Mouse (Mus musculus): Measurements from ENCODE around the gene Eif3k. TPM values are rescaled to one million over a fixed set of nuclear protein-coding genes. Genes with fewer than 3 reads are reported as not detected.

The Eif3k gene
- total and polyA plus RNA-seq, 2 experiments from 2014 or later, result 292 to 482 TPM

DNA sequence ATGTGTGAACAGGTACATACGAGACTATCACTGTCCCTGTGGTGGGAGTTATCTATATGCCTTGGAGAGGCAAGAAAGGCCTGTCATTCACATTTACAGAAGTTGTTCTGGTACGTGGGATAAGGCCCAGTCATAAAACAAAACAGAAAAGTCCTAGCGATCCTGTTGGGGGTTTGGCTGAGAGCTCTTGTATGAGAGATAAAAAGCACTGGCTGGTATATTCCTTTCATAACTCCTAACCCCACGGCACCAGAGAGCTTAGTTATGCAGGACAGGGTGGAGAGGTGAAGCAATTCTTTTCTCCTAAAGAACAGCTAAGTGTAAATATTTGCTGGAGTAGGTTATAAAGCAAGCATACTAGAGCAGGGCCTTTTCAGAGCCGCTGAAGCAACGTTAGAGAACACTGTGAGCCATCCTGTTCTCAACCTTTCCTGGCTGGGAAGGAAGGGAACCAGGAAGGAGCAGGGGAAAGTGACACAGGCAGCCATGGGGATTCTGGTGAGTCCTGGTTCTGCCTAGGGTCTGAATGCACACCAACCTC, 22.1 kb downstream of the Eif3k start:
- Histone ChIP-seq H3K4me1 (ENCODE audit: insufficient read depth, low read length) (peaks cover 22% of the 10 kb centered on the region), H3K36me3 (ENCODE audit: insufficient read depth, low read length) (no peaks in the 10 kb centered on the region), H3K27ac (ENCODE audit: low read depth, low read length) (peak overlapping the region; percentile 12; the same call in 1 of the 2 replicates), H3K27me3 (ENCODE audit: insufficient read depth, low read length) (no peaks in the 10 kb centered on the region), H3K4me3 (ENCODE audit: low read depth, low read length) (peak overlapping the region; percentile 99; the same call in 1 of the 2 replicates), H3K9me3 (ENCODE audit: low read length) (no peaks in the 10 kb centered on the region), H3K9ac (replicated peaks; ENCODE audit: low read length, poor library complexity, severe bottlenecking) (no peak overlapping the region), H3K4me2 (ENCODE audit: low read depth, low read length, poor library complexity, severe bottlenecking) (peak overlapping the region; percentile 91)
- no peak for TF ChIP-seq CTCF (IDR thresholded peaks at IDR 0.05)
- WGBS, result 49% methylated on average over 6 of the region's 6 CpGs
- ATAC-seq (ENCODE audit: low FRiP score), result no peak
- no peak for DNase-seq (ENCODE audit: low spot score)

DNA sequence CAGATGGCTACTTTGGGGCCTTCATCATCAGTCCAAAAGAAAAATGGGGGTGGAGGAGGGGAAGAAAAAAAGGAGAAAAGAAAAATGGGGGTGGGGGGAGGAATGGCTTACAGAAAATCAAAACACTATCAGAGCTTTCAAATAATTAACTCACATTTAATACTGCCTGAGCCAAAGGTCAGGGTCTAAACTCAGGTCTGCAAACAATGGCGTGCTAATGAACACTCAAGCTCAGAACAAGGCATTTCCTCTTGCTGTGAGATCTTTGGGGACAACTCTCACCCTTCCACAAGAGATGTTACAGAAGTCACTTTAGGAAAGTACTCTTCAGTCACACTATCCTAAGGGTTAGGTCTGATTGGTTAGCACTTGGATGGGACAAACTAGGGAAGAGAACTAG, 22.9 kb downstream of the Eif3k start:
- Histone ChIP-seq H3K27me3 (ENCODE audit: insufficient read depth, low read length) (no peaks in the 10 kb centered on the region), H3K9ac (replicated peaks; ENCODE audit: low read length, poor library complexity, severe bottlenecking) (no peak overlapping the region), H3K4me3 (ENCODE audit: low read depth, low read length) (no peak overlapping the region), H3K4me1 (ENCODE audit: insufficient read depth, low read length) (peaks cover 22% of the 10 kb centered on the region), H3K9me3 (ENCODE audit: low read length) (no peaks in the 10 kb centered on the region), H3K4me2 (ENCODE audit: low read depth, low read length, poor library complexity, severe bottlenecking) (no peak overlapping the region), H3K27ac (ENCODE audit: low read depth, low read length) (no peak overlapping the region), H3K36me3 (ENCODE audit: insufficient read depth, low read length) (no peaks in the 10 kb centered on the region)
- no peak for ATAC-seq (ENCODE audit: low FRiP score)
- DNase-seq (ENCODE audit: low spot score), result no peak
- WGBS, result 72% methylated on average over 1 of the region's 1 CpGs
- no peak for TF ChIP-seq CTCF (IDR thresholded peaks at IDR 0.05)

DNA sequence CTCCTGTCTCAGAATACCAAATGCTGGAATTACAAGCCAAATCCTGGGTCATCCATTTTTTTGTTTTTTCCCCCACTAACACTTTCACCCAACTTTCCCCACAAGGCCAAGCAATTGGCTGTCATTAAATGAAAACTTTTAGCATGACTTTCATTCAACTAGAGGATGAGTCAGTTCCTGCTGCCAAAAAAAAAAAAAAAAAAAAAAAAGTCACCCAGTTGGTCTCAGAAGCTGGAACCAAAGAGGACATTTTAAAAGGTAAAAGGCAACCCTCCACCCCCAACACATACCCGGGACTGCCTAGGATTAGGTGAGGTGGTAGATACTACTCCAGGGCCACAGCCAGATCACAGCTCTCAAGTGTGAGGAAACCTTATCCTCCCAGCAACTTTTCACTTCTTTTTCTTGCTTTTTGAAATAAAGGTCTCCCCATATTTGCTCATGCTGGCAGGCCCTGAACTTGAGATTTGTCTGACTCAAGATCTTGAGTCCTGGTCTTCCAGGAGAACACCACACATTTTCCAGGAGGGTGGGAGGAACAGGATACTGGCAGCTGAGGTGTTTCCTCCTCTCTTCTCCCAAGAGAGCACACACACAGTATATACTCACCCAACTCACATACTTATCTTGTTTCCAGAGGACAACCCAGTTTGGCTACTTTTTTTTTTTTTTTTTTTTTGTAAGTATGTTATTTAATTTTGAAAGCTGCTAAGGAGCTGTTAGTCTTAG, 23.5 kb downstream of the Eif3k start:
- DNase-seq (ENCODE audit: low spot score) (no peak), ATAC-seq (ENCODE audit: low FRiP score) (no peak)
- H3K4me3 ChIP-seq (ENCODE audit: low read depth, low read length), result no peak overlapping the region
- 78% methylated on average over 1 of the region's 1 CpGs for WGBS
- H3K4me1 ChIP-seq (ENCODE audit: insufficient read depth, low read length), result peaks cover 22% of the 10 kb centered on the region
- TF ChIP-seq CTCF (IDR thresholded peaks at IDR 0.05), result no peak
- H3K9me3 ChIP-seq (ENCODE audit: low read length), result no peaks in the 10 kb centered on the region
- no peak overlapping the region for H3K27ac ChIP-seq (ENCODE audit: low read depth, low read length)
- H3K36me3 ChIP-seq (ENCODE audit: insufficient read depth, low read length), result no peaks in the 10 kb centered on the region
- no peaks in the 10 kb centered on the region for H3K27me3 ChIP-seq (ENCODE audit: insufficient read depth, low read length)
- no peak overlapping the region for H3K4me2 ChIP-seq (ENCODE audit: low read depth, low read length, poor library complexity, severe bottlenecking)
- no peak overlapping the region for H3K9ac ChIP-seq (replicated peaks; ENCODE audit: low read length, poor library complexity, severe bottlenecking)

DNA sequence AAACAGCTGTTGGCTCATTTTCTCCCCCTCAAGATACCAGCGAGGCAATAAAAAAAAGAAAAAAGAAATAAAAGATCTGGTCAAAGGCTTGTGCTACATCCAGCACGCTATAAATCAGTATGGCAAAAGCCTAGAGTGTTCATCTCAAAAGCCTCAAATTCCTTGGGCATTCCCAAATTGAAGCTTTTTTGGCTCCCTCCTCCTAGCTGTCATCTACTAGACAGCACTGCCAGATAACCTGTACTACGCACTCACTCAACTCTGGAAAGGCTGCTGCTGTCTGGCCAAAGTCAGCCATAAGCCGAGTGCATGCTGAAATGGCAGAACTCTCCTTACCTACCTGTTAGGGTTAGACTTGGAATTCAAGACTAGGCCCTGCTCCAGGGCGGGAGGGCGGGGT, 24.4 kb downstream of the Eif3k start:
- WGBS, result 90% methylated on average over 6 of the region's 6 CpGs

DNA sequence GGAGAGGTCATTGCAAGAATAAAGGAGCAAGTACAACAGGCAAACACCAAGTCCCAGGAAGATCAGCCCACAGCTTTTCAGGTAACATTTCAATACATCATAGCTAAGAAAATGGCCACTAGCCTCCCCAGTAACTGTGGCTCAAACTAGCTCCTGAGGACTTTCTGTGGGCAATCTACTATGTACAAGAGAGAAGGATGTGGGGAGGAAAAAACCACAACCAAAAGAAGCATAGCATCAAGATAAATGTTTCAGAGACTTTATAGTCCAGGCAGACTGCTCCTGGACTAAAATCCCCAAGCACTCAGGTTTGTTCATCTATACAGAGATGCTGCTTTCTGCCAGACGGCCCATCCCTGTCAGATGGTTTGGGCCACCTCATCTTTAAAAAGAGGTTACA, 25.4 kb downstream of the Eif3k start:
- Histone ChIP-seq H3K27me3 (ENCODE audit: insufficient read depth, low read length) (no peaks in the 10 kb centered on the region), H3K27ac (ENCODE audit: low read depth, low read length) (no peak overlapping the region), H3K4me1 (ENCODE audit: insufficient read depth, low read length) (peaks cover 22% of the 10 kb centered on the region), H3K36me3 (ENCODE audit: insufficient read depth, low read length) (no peaks in the 10 kb centered on the region), H3K4me2 (ENCODE audit: low read depth, low read length, poor library complexity, severe bottlenecking) (no peak overlapping the region), H3K9ac (replicated peaks; ENCODE audit: low read length, poor library complexity, severe bottlenecking) (no peak overlapping the region), H3K4me3 (ENCODE audit: low read depth, low read length) (no peak overlapping the region), H3K9me3 (ENCODE audit: low read length) (no peaks in the 10 kb centered on the region)
- DNase-seq (ENCODE audit: low spot score), result no peak
- WGBS, result 85% methylated on average over 1 of the region's 1 CpGs
- no peak for ATAC-seq (ENCODE audit: low FRiP score)
- TF ChIP-seq CTCF (IDR thresholded peaks at IDR 0.05), result no peak

More for the DNA sequence above, 24.4 kb downstream of the Eif3k start:
- H3K4me3 ChIP-seq (ENCODE audit: low read depth, low read length), result no peak overlapping the region
- H3K4me1 ChIP-seq (ENCODE audit: insufficient read depth, low read length), result peaks cover 22% of the 10 kb centered on the region
- no peaks in the 10 kb centered on the region for H3K27me3 ChIP-seq (ENCODE audit: insufficient read depth, low read length)
- H3K4me2 ChIP-seq (ENCODE audit: low read depth, low read length, poor library complexity, severe bottlenecking), result no peak overlapping the region
- ATAC-seq (ENCODE audit: low FRiP score), result no peak
- no peak overlapping the region for H3K9ac ChIP-seq (replicated peaks; ENCODE audit: low read length, poor library complexity, severe bottlenecking)
- no peaks in the 10 kb centered on the region for H3K36me3 ChIP-seq (ENCODE audit: insufficient read depth, low read length)
- no peak for DNase-seq (ENCODE audit: low spot score)
- no peak for TF ChIP-seq CTCF (IDR thresholded peaks at IDR 0.05)
- no peak overlapping the region for H3K27ac ChIP-seq (ENCODE audit: low read depth, low read length)
- no peaks in the 10 kb centered on the region for H3K9me3 ChIP-seq (ENCODE audit: low read length)

DNA sequence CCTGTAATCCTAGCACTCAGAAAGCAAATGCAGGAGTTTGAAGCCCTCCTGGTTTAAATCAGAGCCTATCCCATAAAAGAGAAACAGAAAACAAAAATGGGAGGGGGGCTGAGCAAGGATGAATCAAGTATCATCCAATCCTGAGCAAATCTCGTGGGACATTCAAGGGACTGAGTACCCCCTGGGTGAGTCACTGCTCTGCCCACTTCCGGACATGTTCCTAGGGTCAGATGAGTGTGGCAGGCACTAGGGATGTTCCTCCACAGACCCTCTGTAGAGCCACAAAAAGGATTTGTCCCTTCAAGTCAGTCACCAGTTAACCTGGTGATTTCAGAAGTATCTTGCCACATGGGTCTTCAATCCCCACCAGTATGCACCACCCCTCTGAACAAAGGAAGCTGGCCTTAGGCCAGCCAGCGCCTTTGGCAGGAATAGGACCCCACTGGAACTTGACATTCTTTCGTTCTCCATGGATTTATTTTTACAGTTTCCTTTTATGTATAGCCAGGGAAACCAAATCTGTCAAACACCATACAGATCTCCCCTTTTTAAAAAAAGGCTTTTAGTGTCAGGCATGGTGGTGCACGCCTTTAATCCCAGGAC, 26.3 kb downstream of the Eif3k start:
- WGBS, result 39% methylated on average over 5 of the region's 5 CpGs
- DNase-seq (ENCODE audit: low spot score), result peak; percentile 59
- H3K9me3 ChIP-seq (ENCODE audit: low read length), result no peaks in the 10 kb centered on the region
- no peak overlapping the region for H3K4me2 ChIP-seq (ENCODE audit: low read depth, low read length, poor library complexity, severe bottlenecking)
- no peaks in the 10 kb centered on the region for H3K27me3 ChIP-seq (ENCODE audit: insufficient read depth, low read length)
- no peak overlapping the region for H3K27ac ChIP-seq (ENCODE audit: low read depth, low read length)
- no peak for TF ChIP-seq CTCF (IDR thresholded peaks at IDR 0.05)
- H3K4me1 ChIP-seq (ENCODE audit: insufficient read depth, low read length), result peaks cover 14% of the 10 kb centered on the region
- no peaks in the 10 kb centered on the region for H3K36me3 ChIP-seq (ENCODE audit: insufficient read depth, low read length)
- no peak for ATAC-seq (ENCODE audit: low FRiP score)
- H3K9ac ChIP-seq (replicated peaks; ENCODE audit: low read length, poor library complexity, severe bottlenecking), result no peak overlapping the region
- H3K4me3 ChIP-seq (ENCODE audit: low read depth, low read length), result no peak overlapping the region

All from midbrain, postnatal 0 days (tissue).